Comparison of ENCODE assay signal across 14 mouse cellular contexts in genomic region chr10:53013878-53014277, GRCm38 (mm10).
DNase-seq lines count a peak whose midpoint lies in the region; ATAC-seq lines count a peak whose summit lies in the region.
"Had no signal": no experiment of that assay in that cellular context is flagged by ENCODE, and none has a peak within 500 bp of the region (broad histone marks: within the 10 kb centered on the region; RNA-seq: fewer than 3 reads in every experiment).

No protein-coding gene starts in this region.

- H3K27ac ChIP-seq in embryonic facial prominence, embryonic 10.5 days (replicated peaks), result no peak overlapping the region
- H3K27ac ChIP-seq in hindbrain, embryonic 14.5 days, result no peak overlapping the region
- H3K27ac ChIP-seq: left cerebral cortex, adult 2 months; liver, embryonic 13.5 days had no signal

- WGBS in embryonic facial prominence, embryonic 10.5 days, result 62% methylated on average over 5 of the region's 5 CpGs
- 56% methylated on average over 5 of the region's 5 CpGs for WGBS in hindbrain, embryonic 14.5 days

- H3K9ac ChIP-seq in hindbrain, embryonic 14.5 days, result no peak overlapping the region
- H3K9ac ChIP-seq: liver, embryonic 13.5 days had no signal

- ATAC-seq in hindbrain, embryonic 14.5 days (ENCODE audit: low FRiP score), result peak; percentile 65; the same call in 1 of the 2 replicates
- ATAC-seq in erythroblast, adult 5-6 weeks (replicated peaks; ENCODE audit: low FRiP score, poor library complexity, severe bottlenecking), result no peak
- ATAC-seq: activated CD4-positive, CD25-positive, alpha-beta regulatory T cell, adult 4 months had no signal

- no peaks in the 10 kb centered on the region for H3K27me3 ChIP-seq in embryonic facial prominence, embryonic 10.5 days (replicated peaks; ENCODE audit: low read depth, poor library complexity, severe bottlenecking)
- no peaks in the 10 kb centered on the region for H3K27me3 ChIP-seq in hindbrain, embryonic 14.5 days (ENCODE audit: control insufficient read depth, insufficient read depth, low read length)
- H3K27me3 ChIP-seq: liver, embryonic 13.5 days had no signal

- no peaks in the 10 kb centered on the region; the same call in 1 of the 2 replicates for H3K4me1 ChIP-seq in embryonic facial prominence, embryonic 10.5 days
- H3K4me1 ChIP-seq in hindbrain, embryonic 14.5 days (replicated peaks; ENCODE audit: control insufficient read depth, insufficient read depth, low read length), result peaks cover 6% of the 10 kb centered on the region; the same call in 1 of the 2 replicates
- H3K4me1 ChIP-seq: liver, embryonic 13.5 days had no signal

- no peaks in the 10 kb centered on the region for H3K36me3 ChIP-seq in embryonic facial prominence, embryonic 10.5 days (replicated peaks)
- H3K36me3 ChIP-seq in hindbrain, embryonic 14.5 days (replicated peaks; ENCODE audit: control insufficient read depth, insufficient read depth), result no peaks in the 10 kb centered on the region
- H3K36me3 ChIP-seq: liver, embryonic 13.5 days had no signal

- peak; percentile 6 for DNase-seq in embryo, embryonic 10 days (ENCODE audit: low spot score)
- DNase-seq in embryo, embryonic 11 days, result no peak
- DNase-seq in 416B (ENCODE audit: low read depth) (peak; percentile 1), MN1 (ENCODE audit: low spot score) (no peak)
- DNase-seq in embryonic facial prominence, embryonic 10.5 days (ENCODE audit: low spot score), result peak; percentile 8
- DNase-seq in hindbrain, embryonic 14.5 days (ENCODE audit: low spot score), result peak; percentile 42
- DNase-seq in right cerebral cortex, postnatal 36 days (ENCODE audit: low spot score in 2 of 2), result no peak
- DNase-seq: kidney, postnatal 25 days; liver, embryonic 13.5 days; lung, postnatal 14 days; spleen, adult 18-20 months had no signal

- no peak overlapping the region for H3K4me2 ChIP-seq in hindbrain, embryonic 14.5 days (replicated peaks)
- H3K4me2 ChIP-seq: liver, embryonic 13.5 days had no signal

- no peaks in the 10 kb centered on the region for H3K9me3 ChIP-seq in embryonic facial prominence, embryonic 10.5 days
- H3K9me3 ChIP-seq in hindbrain, embryonic 14.5 days (ENCODE audit: control insufficient read depth, low read length), result no peaks in the 10 kb centered on the region
- H3K9me3 ChIP-seq: liver, embryonic 13.5 days had no signal

- H3K4me3 ChIP-seq in embryonic facial prominence, embryonic 10.5 days, result no peak overlapping the region
- H3K4me3 ChIP-seq in hindbrain, embryonic 14.5 days (replicated peaks; ENCODE audit: low read length), result no peak overlapping the region
- H3K4me3 ChIP-seq: left cerebral cortex, adult 2 months; liver, embryonic 13.5 days had no signal

Comparison
In these comparisons a context has a peak if more than half of its experiments do, and no peak if none do; other contexts are left out.
1. DNase-seq: peak in embryo, embryonic 10 days (single experiment), 416B (single experiment), embryonic facial prominence, embryonic 10.5 days (single experiment) and hindbrain, embryonic 14.5 days (single experiment); none in embryo, embryonic 11 days (single experiment), MN1 (single experiment) and right cerebral cortex, postnatal 36 days (0 of 2).